Mouse (Mus musculus): ENCODE measurements around the gene Prnd.

Prnd gene

GRCm38 (mm10) chr2:131982546-131983196 is 32.0 kb downstream of the Prnd start:
- peak; percentile 22 for DNase-seq (ENCODE audit: low spot score)

- DNase-seq (ENCODE audit: low spot score) = no peak
Measured at GRCm38 (mm10) chr2:131987950-131988349, 37.3 kb downstream of the Prnd start.

- no peak for DNase-seq (ENCODE audit: low spot score)
Measured at GRCm38 (mm10) chr2:131988550-131988949, 37.9 kb downstream of the Prnd start.

- DNase-seq (ENCODE audit: low spot score) = no peak
Measured at GRCm38 (mm10) chr2:131992487-131992886, 41.8 kb downstream of the Prnd start.

GRCm38 (mm10) chr2:131993151-131993550 is 42.5 kb downstream of the Prnd start:
- no peak for DNase-seq (ENCODE audit: low spot score)

GRCm38 (mm10) chr2:131993563-131994088 is 43.0 kb downstream of the Prnd start:
- no peak for DNase-seq (ENCODE audit: low spot score)

GRCm38 (mm10) chr2:131994971-131995370 is 44.3 kb downstream of the Prnd start:
- DNase-seq (ENCODE audit: low spot score) = no peak

GRCm38 (mm10) chr2:131995742-131996141 is 45.1 kb downstream of the Prnd start:
- DNase-seq (ENCODE audit: low spot score) = no peak

- DNase-seq (ENCODE audit: low spot score) = no peak
Measured at GRCm38 (mm10) chr2:131996369-131996768, 45.7 kb downstream of the Prnd start.

- no peak for DNase-seq (ENCODE audit: low spot score)
Measured at GRCm38 (mm10) chr2:131997356-131997755, 46.7 kb downstream of the Prnd start.

- DNase-seq (ENCODE audit: low spot score) = no peak
Measured at GRCm38 (mm10) chr2:132001696-132002334, 51.2 kb downstream of the Prnd start.

- no peak for DNase-seq (ENCODE audit: low spot score)
Measured at GRCm38 (mm10) chr2:132003916-132004315, 53.3 kb downstream of the Prnd start.

- no peak for DNase-seq (ENCODE audit: low spot score)
Measured at GRCm38 (mm10) chr2:132004495-132005136, 54.0 kb downstream of the Prnd start.

GRCm38 (mm10) chr2:132005445-132005844 is 54.8 kb downstream of the Prnd start:
- no peak for DNase-seq (ENCODE audit: low spot score)

All from c-Kit-positive CD71-positive TER-119-positive erythroid progenitor cells, embryonic 14.5 days (primary cell).